8 mouse cellular contexts compared by ENCODE assay signal in the genomic region with DNA sequence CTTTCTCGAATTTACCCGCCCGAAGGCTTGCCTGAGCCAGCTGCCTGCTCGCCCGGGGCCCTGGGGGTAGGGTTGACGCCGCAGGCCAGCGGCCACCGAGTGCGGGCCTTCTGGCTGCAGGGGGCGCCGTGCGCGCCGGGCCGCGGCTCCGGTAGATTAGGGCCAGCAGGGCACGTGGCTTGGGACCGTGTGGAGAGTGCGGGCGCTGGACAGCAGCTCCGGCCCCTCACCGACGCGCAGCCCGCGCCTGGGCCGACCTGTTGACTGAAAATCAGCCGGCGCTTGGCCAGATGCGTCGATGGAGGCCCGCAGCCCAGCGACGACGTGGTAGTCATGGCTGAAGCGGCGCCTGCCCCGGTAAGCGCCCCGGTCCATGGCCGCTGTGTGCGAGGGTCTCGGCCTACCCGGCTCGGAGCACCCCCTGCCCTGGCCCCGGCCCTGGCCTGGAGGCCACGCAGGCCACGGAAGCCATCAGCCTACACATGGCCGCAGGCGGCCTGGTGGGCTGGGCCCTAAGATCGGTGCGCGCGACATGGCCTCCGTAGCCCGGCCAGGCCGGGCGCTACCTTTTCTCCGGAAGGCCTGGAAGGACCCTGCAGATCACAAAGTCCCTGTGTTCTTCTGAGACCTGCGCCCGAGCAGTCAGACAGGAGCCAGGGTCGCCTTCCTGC. TPM values are rescaled to one million over a fixed set of nuclear protein-coding genes. Genes with fewer than 3 reads are reported as not detected.
DNase-seq lines count a peak whose midpoint lies in the region; ATAC-seq and TF ChIP-seq lines count a peak whose summit lies in the region.

No protein-coding gene starts in this region.

- TF ChIP-seq CTCF in stomach, postnatal 0 days (IDR thresholded peaks at IDR 0.05; ENCODE audit: low read depth): peak; percentile 65

- no peak for TF ChIP-seq EP300 in stomach, postnatal 0 days (optimal IDR thresholded peaks at IDR 0.05)

- peak overlapping the region; percentile 71 for H3K4me3 ChIP-seq in erythroblast, embryonic 14.5 days (replicated peaks)
- H3K4me3 ChIP-seq in heart, embryonic 13.5 days: peak overlapping the region; percentile 55
- peak overlapping the region; percentile 56 for H3K4me3 ChIP-seq in kidney, embryonic 16.5 days (ENCODE audit: low read length)
- H3K4me3 ChIP-seq in liver, embryonic 16.5 days (ENCODE audit: low read depth, low read length): peak overlapping the region; percentile 68
- H3K4me3 ChIP-seq in neural tube, embryonic 11.5 days (ENCODE audit: low read depth, low read length): peak overlapping the region; percentile 41
- peak overlapping the region; percentile 39 for H3K4me3 ChIP-seq in stomach, postnatal 0 days (ENCODE audit: low read depth, low read length)

- H3K27me3 ChIP-seq in erythroblast, embryonic 14.5 days (ENCODE audit: control insufficient read depth): no peaks in the 10 kb centered on the region
- peaks cover 19% of the 10 kb centered on the region for H3K27me3 ChIP-seq in heart, embryonic 13.5 days (replicated peaks)
- no peaks in the 10 kb centered on the region for H3K27me3 ChIP-seq in kidney, embryonic 16.5 days (ENCODE audit: insufficient read depth, low read length)
- no peaks in the 10 kb centered on the region for H3K27me3 ChIP-seq in liver, embryonic 16.5 days (ENCODE audit: control insufficient read depth, insufficient read depth, low read depth, low read length)
- H3K27me3 ChIP-seq in neural tube, embryonic 11.5 days (ENCODE audit: control insufficient read depth, insufficient read depth, low read length): no peaks in the 10 kb centered on the region
- H3K27me3 ChIP-seq in stomach, postnatal 0 days (ENCODE audit: control insufficient read depth, insufficient read depth, low read length): no peaks in the 10 kb centered on the region

- 9% methylated on average over 64 of the region's 64 CpGs for WGBS in heart, embryonic 13.5 days
- WGBS in kidney, embryonic 16.5 days: 12% methylated on average over 64 of the region's 64 CpGs
- WGBS in liver, embryonic 16.5 days (ENCODE audit: insufficient replicate concordance): 7% methylated on average over 64 of the region's 64 CpGs
- 11% methylated on average over 64 of the region's 64 CpGs for WGBS in neural tube, embryonic 11.5 days
- 17% methylated on average over 58 of the region's 64 CpGs for WGBS in stomach, postnatal 0 days

- H3K36me3 ChIP-seq in erythroblast, embryonic 14.5 days (ENCODE audit: control insufficient read depth): peaks cover 14% of the 10 kb centered on the region
- peaks cover 15% of the 10 kb centered on the region for H3K36me3 ChIP-seq in heart, embryonic 13.5 days
- H3K36me3 ChIP-seq in kidney, embryonic 16.5 days (ENCODE audit: insufficient read depth, low read length): 0 out of 2 replicates have a peak, but pooled peaks cover 15% of the 10 kb centered on the region
- peaks cover 3% of the 10 kb centered on the region; the same call in 1 of the 2 replicates for H3K36me3 ChIP-seq in liver, embryonic 16.5 days (ENCODE audit: control insufficient read depth, insufficient read depth)
- peaks cover 2% of the 10 kb centered on the region; the same call in 1 of the 2 replicates for H3K36me3 ChIP-seq in neural tube, embryonic 11.5 days (ENCODE audit: control insufficient read depth, insufficient read depth, low read length)
- no peaks in the 10 kb centered on the region for H3K36me3 ChIP-seq in stomach, postnatal 0 days (ENCODE audit: control insufficient read depth, insufficient read depth, low read length)

- peak overlapping the region; percentile 90 for H3K4me2 ChIP-seq in heart, embryonic 13.5 days
- H3K4me2 ChIP-seq in kidney, embryonic 16.5 days (replicated peaks; ENCODE audit: low read depth, low read length): peak overlapping the region; percentile 95
- peak overlapping the region; percentile 91 for H3K4me2 ChIP-seq in liver, embryonic 16.5 days (ENCODE audit: low read depth, low read length)
- peak overlapping the region; percentile 81 for H3K4me2 ChIP-seq in neural tube, embryonic 11.5 days (ENCODE audit: low read depth)
- peak overlapping the region; percentile 69 for H3K4me2 ChIP-seq in stomach, postnatal 0 days (replicated peaks; ENCODE audit: low read depth)

- H3K4me1 ChIP-seq in erythroblast, embryonic 14.5 days (ENCODE audit: control insufficient read depth): peaks cover 15% of the 10 kb centered on the region
- peaks cover 12% of the 10 kb centered on the region for H3K4me1 ChIP-seq in heart, embryonic 13.5 days
- H3K4me1 ChIP-seq in kidney, embryonic 16.5 days (ENCODE audit: insufficient read depth, low read length): peaks cover 12% of the 10 kb centered on the region; the same call in 1 of the 2 replicates
- H3K4me1 ChIP-seq in liver, embryonic 16.5 days (ENCODE audit: control insufficient read depth, low read depth, low read length): peaks cover 14% of the 10 kb centered on the region
- H3K4me1 ChIP-seq in neural tube, embryonic 11.5 days (ENCODE audit: control insufficient read depth, insufficient read depth, low read length): peaks cover 6% of the 10 kb centered on the region; the same call in 1 of the 2 replicates
- no peaks in the 10 kb centered on the region for H3K4me1 ChIP-seq in stomach, postnatal 0 days (replicated peaks; ENCODE audit: control insufficient read depth, insufficient read depth)

- no peak overlapping the region for H3K27ac ChIP-seq in heart, embryonic 13.5 days (replicated peaks)
- H3K27ac ChIP-seq in kidney, embryonic 16.5 days (ENCODE audit: low read length): peak overlapping the region; percentile 34; the same call in 1 of the 2 replicates
- H3K27ac ChIP-seq in liver, embryonic 16.5 days (ENCODE audit: low read length): 0 out of 2 replicates have a peak overlapping the region, but pooled peaks have one; percentile 18
- H3K27ac ChIP-seq in neural tube, embryonic 11.5 days (ENCODE audit: low read depth, low read length): 0 out of 2 replicates have a peak overlapping the region, but pooled peaks have one; percentile 4
- peak overlapping the region; percentile 24; the same call in 1 of the 2 replicates for H3K27ac ChIP-seq in stomach, postnatal 0 days (replicated peaks)

- peak; percentile 69 to 73 for DNase-seq in B cell, adult 2 months
- DNase-seq in brain, adult 2 months (ENCODE audit: low read depth, low spot score): peak; percentile 78
- peak; percentile 84 for DNase-seq in neural tube, embryonic 11.5 days (ENCODE audit: low spot score)
- peak; percentile 78 for DNase-seq in stomach, postnatal 0 days (ENCODE audit: low spot score)

- peak; percentile 72; the same call in 1 of the 2 replicates for ATAC-seq in heart, embryonic 13.5 days (ENCODE audit: extremely low read depth, insufficient number of reproducible peaks, low FRiP score, low TSS enrichment)
- ATAC-seq in kidney, embryonic 16.5 days (ENCODE audit: low FRiP score, low TSS enrichment): peak; percentile 92
- peak; percentile 94 for ATAC-seq in liver, embryonic 16.5 days (ENCODE audit: low read depth)
- ATAC-seq in neural tube, embryonic 11.5 days (ENCODE audit: insufficient read depth, low FRiP score, low TSS enrichment): peak; percentile 91
- ATAC-seq in stomach, postnatal 0 days (ENCODE audit: low FRiP score, low TSS enrichment): peak; percentile 90

- H3K9ac ChIP-seq in heart, embryonic 13.5 days: peak overlapping the region; percentile 82
- H3K9ac ChIP-seq in kidney, embryonic 16.5 days (replicated peaks; ENCODE audit: low read length): peak overlapping the region; percentile 85
- peak overlapping the region; percentile 73 for H3K9ac ChIP-seq in liver, embryonic 16.5 days (ENCODE audit: low read depth, low read length)
- peak overlapping the region; percentile 73 for H3K9ac ChIP-seq in neural tube, embryonic 11.5 days (ENCODE audit: low read length)
- H3K9ac ChIP-seq in stomach, postnatal 0 days (ENCODE audit: low read length): peak overlapping the region; percentile 69

- peaks cover 8% of the 10 kb centered on the region for H3K9me3 ChIP-seq in erythroblast, embryonic 14.5 days (ENCODE audit: control insufficient read depth, low read length)
- no peaks in the 10 kb centered on the region for H3K9me3 ChIP-seq in heart, embryonic 13.5 days
- H3K9me3 ChIP-seq in kidney, embryonic 16.5 days (ENCODE audit: low read length): no peaks in the 10 kb centered on the region
- no peaks in the 10 kb centered on the region for H3K9me3 ChIP-seq in liver, embryonic 16.5 days (replicated peaks; ENCODE audit: control insufficient read depth, low read length)
- no peaks in the 10 kb centered on the region for H3K9me3 ChIP-seq in neural tube, embryonic 11.5 days (ENCODE audit: control insufficient read depth, low read length)
- no peaks in the 10 kb centered on the region for H3K9me3 ChIP-seq in stomach, postnatal 0 days (ENCODE audit: control insufficient read depth, low read length)

RNA-seq across cellular contexts. Expression of a gene that starts 10.0 kb away (rescaled TPM):
- polyA plus RNA-seq in erythroblast, embryonic 14.5 days (2012): 0.30 and 0.61 TPM in 2 replicates
- 2.4 and 2.8 TPM in 2 replicates for polyA plus RNA-seq in heart, embryonic 13.5 days (2015; fragmentation: Nextera tagmentation; extraction: Ambion mirVana)
- 8.9 and 11.0 TPM in 2 replicates for polyA plus RNA-seq in kidney, embryonic 16.5 days (2015; fragmentation: Nextera tagmentation; extraction: Ambion mirVana)
- polyA plus RNA-seq in liver, embryonic 16.5 days (2015; fragmentation: Nextera tagmentation; extraction: Ambion mirVana): 1.9 and 2.2 TPM in 2 replicates
- 7.7 and 9.1 TPM in 2 replicates for polyA plus RNA-seq in neural tube, embryonic 11.5 days (2014; fragmentation: Nextera tagmentation; extraction: Ambion mirVana)
- polyA plus RNA-seq in stomach, postnatal 0 days (2015; fragmentation: Nextera tagmentation; extraction: Ambion mirVana): 3.9 and 4.5 TPM in 2 replicates

RNA-seq across cellular contexts. Expression of a gene that starts 22.9 kb away (rescaled TPM):
- polyA plus RNA-seq in erythroblast, embryonic 14.5 days (2012): 0.91 and 0.99 TPM in 2 replicates
- polyA plus RNA-seq in heart, embryonic 13.5 days (2015; fragmentation: Nextera tagmentation; extraction: Ambion mirVana): 8.9 and 9.2 TPM in 2 replicates
- 19.4 and 20.2 TPM in 2 replicates for polyA plus RNA-seq in kidney, embryonic 16.5 days (2015; fragmentation: Nextera tagmentation; extraction: Ambion mirVana)
- 5.6 and 6.0 TPM in 2 replicates for polyA plus RNA-seq in liver, embryonic 16.5 days (2015; fragmentation: Nextera tagmentation; extraction: Ambion mirVana)
- 14.2 and 15.4 TPM in 2 replicates for polyA plus RNA-seq in neural tube, embryonic 11.5 days (2014; fragmentation: Nextera tagmentation; extraction: Ambion mirVana)
- 8.1 and 8.2 TPM in 2 replicates for polyA plus RNA-seq in stomach, postnatal 0 days (2015; fragmentation: Nextera tagmentation; extraction: Ambion mirVana)
